Mouse (Mus musculus): ENCODE data around the gene Orai1.

Gene Orai1

GRCm38 (mm10) chr5:123068115-123068514, 53.2 kb downstream of the Orai1 start, which contains the start of gene Tmem120b:
Tmem120b (plus strand) TSS chr5:123068415.
- DNase-seq (ENCODE audit: low spot score): no peak

DNA sequence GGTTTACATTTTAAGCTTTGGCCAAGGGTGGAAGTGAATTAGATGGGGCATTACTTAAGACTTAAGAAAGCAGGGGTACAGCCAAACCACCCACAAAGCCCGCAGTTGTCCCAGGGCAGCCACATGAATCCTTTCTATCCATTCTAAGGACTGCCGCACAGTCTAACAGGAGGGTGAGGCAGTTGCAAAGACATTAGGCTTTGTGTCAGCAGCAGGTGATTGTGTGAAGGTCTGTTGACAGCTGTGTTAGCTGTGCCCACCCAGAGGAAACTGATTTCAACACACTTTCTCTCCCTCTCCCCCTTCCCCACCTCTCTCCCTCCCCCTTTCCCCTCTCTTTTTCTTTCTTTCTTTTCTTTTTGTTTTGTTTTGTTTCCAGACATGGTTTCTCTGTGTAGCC, 53.8 kb downstream of the Orai1 start:
- DNase-seq (ENCODE audit: low spot score): no peak

- DNase-seq (ENCODE audit: low spot score): peak; percentile 92
Measured at GRCm38 (mm10) chr5:123075576-123076418, 60.9 kb downstream of the Orai1 start.

DNA sequence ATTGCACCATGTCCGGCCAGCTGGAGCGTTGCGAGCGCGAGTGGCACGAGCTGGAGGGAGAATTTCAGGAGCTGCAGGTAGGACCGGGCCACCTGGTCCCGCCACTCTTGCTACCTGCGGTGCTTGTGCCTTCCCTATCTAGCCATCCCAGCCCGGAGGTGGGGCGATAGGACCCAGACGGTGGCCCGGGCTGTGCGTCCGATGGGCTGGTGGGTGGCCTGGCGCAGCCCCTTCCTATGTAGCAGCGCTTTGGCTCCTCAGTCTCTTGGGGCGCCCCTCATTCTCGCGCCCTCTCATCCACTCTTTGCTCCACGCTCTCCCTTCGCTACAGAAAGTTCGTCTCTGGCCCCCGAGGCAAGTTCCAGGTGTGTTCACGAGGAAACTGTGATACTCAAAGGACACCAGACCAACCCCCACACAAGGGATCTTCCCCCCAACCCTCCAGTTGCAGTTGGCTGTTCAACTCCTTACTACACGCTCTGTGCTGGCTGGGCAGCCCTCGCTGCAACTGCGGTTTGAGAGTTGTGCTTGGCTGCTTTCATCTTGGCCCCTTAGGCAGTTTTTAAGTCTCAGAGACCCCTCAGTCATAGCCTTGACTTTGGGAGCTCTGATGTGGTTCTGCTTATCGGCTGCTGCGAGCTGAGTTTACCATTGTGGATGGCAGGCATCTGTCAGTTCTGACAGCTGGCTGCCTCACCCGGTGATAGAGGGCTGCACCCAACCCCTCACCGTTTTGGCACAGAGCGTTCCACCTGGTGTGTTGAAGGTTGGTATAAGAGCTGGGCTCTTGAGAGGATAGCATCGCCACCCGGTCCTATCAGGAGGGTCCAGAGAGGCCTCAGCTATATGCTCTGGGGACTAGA, 61.8 kb downstream of the Orai1 start:
- no peak for DNase-seq (ENCODE audit: low spot score)

DNA sequence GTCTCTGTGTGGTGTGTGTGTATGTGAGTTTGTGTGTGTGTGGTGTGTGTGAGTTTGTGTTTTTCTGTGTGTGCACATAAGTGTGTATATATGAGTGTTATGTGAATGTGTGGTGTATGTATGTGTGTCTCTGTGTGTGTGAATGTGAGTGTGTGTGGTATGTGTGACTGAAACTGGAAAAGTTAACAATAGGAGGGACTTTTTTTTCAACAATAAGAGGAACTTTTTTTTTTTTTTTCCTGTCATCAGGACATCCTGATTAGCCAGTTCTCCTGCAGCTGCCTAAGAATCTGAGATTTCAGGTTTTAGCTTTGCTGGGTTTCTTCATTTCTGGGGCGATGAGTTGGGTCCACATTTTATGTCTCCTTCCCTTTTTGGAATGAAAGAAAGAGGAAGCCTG, 64.7 kb downstream of the Orai1 start:
- no peak for DNase-seq (ENCODE audit: low spot score)

DNA sequence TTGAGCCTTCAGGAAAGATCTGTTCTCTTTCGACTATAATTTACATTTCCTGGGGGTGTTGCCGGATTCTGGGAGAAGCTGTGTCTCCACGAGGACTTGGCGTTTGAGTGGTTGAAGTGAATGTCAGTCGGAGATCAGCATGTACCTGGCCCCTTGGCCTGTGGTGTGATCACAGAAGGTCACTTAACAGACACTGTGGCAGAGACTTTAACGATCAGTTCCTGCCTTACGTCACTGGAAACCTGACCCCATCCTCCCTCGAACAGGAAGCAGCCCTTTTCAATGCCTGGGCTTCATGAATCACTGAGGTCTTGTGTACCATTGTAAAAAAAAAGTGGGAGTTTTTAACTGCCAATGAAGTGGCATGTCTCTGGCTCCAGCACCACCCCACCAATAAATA, 65.2 kb downstream of the Orai1 start:
- no peak for DNase-seq (ENCODE audit: low spot score)
